Mouse (Mus musculus): Measurements from ENCODE around the gene Ypel5. TPM values are rescaled to one million over a fixed set of nuclear protein-coding genes. Genes with fewer than 3 reads are reported as not detected.

The Ypel5 gene
- polyA plus RNA-seq, 1 experiment, result 23.9 TPM

DNA sequence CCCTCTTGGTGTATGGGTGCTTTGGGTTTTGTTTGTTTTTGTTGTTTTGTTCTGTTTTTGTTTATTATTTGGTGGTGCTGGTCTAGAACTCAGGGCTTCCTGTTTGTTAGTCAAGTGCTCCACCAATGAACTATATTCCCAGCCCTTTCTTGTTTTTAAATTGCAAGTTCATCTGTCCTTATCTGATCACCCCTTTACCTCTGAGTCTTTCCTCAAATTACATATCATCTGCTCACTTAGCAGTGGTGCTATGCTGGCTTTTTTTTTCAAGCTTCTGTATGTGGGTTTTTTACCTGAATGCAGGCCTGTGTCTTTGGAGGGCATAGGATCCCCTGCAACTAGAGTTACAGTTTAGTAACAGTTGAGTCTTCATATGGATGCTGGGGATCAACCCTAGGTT, 9.3 kb downstream of the Ypel5 start:
- peaks cover under 1% of the 10 kb centered on the region for H3K79me2 ChIP-seq (ENCODE audit: control insufficient read depth, insufficient read depth)
- TF ChIP-seq TCF3 (IDR thresholded peaks at IDR 0.05; ENCODE audit: insufficient read length, low read depth) (no peak), E2F4 (IDR thresholded peaks at IDR 0.05; ENCODE audit: insufficient read depth) (no peak), TCF12 (IDR thresholded peaks at IDR 0.05; ENCODE audit: insufficient read depth, poor library complexity, severe bottlenecking) (no peak), MAX (IDR thresholded peaks at IDR 0.05; ENCODE audit: low read depth) (no peak), POLR2A (IDR thresholded peaks at IDR 0.05; ENCODE audit: insufficient read length, low read depth) (no peak)
- peaks cover 15% of the 10 kb centered on the region for H3K36me3 ChIP-seq (ENCODE audit: control insufficient read depth, insufficient read depth)
- H3K4me3 ChIP-seq, result no peak overlapping the region
- no peak overlapping the region for H3ac ChIP-seq (ENCODE audit: control insufficient read depth, insufficient read length)
- H3K4me2 ChIP-seq (ENCODE audit: low read depth), result no peak overlapping the region
- no peaks in the 10 kb centered on the region for H3K27me3 ChIP-seq (ENCODE audit: control insufficient read depth, insufficient read depth, insufficient read length)

DNA sequence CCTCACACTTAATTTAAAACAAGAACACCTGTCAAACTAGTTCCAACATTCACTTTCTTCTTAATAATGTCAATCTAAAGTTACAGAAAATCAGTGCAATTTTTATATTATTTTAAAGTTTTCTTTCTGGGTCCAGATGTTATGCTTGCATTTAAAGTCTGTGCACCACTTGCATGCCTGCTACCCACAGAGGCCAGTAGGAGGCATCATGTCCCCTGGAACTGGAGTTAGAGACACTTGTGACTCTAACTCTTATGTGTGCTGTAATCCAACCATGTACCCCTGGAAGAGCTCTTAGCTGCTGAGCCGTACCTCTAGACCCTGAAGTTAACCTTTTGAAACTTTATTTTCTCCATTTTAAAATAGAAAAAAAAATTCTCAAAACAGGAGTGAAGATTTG, 19.0 kb downstream of the Ypel5 start:
- Histone ChIP-seq H3K79me2 (ENCODE audit: control insufficient read depth, insufficient read depth) (no peaks in the 10 kb centered on the region), H3ac (ENCODE audit: control insufficient read depth, insufficient read length) (no peak overlapping the region), H3K27me3 (ENCODE audit: control insufficient read depth, insufficient read depth, insufficient read length) (no peaks in the 10 kb centered on the region)

DNA sequence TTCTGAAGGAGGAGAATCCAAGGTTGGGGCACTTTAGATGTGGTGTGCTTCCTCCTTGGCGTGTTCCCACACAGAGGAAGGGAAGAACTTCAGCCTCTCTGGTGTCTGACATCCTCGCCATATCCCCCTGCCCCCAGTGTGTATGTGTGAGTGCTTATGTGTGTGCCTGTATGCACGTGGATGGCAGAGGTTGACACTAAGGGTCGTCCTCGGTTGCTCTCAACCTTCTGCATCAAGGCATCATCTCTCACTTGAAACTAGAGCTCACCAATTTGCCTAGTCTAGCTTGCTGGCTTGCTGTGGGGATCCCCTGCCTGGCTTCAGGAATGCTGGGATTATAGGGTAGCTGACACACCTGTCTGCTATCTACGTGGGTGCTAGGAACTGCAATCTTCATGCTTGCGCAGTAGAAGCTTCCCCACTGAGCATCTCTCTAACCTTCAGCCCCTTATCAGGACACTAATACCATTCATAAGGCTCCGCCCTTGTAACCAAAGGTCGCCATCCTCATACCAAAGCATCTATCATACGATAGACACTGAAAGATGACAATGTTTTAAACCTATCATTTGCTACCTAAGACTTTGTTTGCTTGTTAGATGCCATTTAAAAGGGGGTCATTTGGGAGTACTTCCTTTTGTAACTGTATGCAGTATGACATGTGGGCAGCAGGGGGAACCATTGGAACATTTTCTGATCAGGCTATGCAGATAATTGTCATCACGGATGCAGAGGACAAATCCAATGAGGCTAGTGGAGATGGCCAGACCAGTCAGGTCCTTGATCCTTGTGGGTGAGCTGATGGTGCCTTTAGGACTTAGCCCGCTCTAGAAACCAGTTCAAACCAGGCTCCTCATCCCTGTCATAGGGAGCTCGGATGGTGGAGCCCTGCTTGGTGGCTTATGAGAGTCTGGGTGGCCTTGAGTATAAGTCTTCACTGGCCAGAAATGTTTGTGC, 21.7 kb downstream of the Ypel5 start:
- no peak overlapping the region for H3K4me2 ChIP-seq (ENCODE audit: low read depth)
- no peak overlapping the region for H3ac ChIP-seq (ENCODE audit: control insufficient read depth, insufficient read length)
- no peaks in the 10 kb centered on the region for H3K36me3 ChIP-seq (ENCODE audit: control insufficient read depth, insufficient read depth)
- TF ChIP-seq POLR2A (IDR thresholded peaks at IDR 0.05; ENCODE audit: insufficient read length, low read depth) (no peak), TCF3 (IDR thresholded peaks at IDR 0.05; ENCODE audit: insufficient read length, low read depth) (no peak), CEBPB (IDR thresholded peaks at IDR 0.05; ENCODE audit: insufficient read depth, poor library complexity, severe bottlenecking) (no peak), MAX (IDR thresholded peaks at IDR 0.05; ENCODE audit: low read depth) (no peak), POLR2AphosphoS2 (IDR thresholded peaks at IDR 0.05; ENCODE audit: insufficient read length, low read depth) (peak; percentile 59), MYOG (IDR thresholded peaks at IDR 0.05; ENCODE audit: control insufficient read depth in 1 of 3, insufficient read depth in 1 of 3, insufficient read length in 2 of 3, low read depth in 2 of 3) (no peak)
- no peaks in the 10 kb centered on the region for H3K79me2 ChIP-seq (ENCODE audit: control insufficient read depth, insufficient read depth)
- no peaks in the 10 kb centered on the region for H3K27me3 ChIP-seq (ENCODE audit: control insufficient read depth, insufficient read depth, insufficient read length)
- no peak overlapping the region for H3K4me3 ChIP-seq

More for the DNA sequence above, 19.0 kb downstream of the Ypel5 start:
- TF ChIP-seq MYOG (IDR thresholded peaks at IDR 0.05; ENCODE audit: control insufficient read depth in 1 of 3, insufficient read depth in 1 of 3, insufficient read length in 2 of 3, low read depth in 2 of 3) (no peak), POLR2A (IDR thresholded peaks at IDR 0.05; ENCODE audit: insufficient read length, low read depth) (no peak), MYOD1 (IDR thresholded peaks at IDR 0.05; ENCODE audit: control insufficient read depth in 1 of 3, insufficient read length in 2 of 3, low read depth in 2 of 3) (no peak)
- peaks cover 4% of the 10 kb centered on the region for H3K36me3 ChIP-seq (ENCODE audit: control insufficient read depth, insufficient read depth)
- H3K4me2 ChIP-seq (ENCODE audit: low read depth), result no peak overlapping the region
- H3K4me3 ChIP-seq, result no peak overlapping the region

DNA sequence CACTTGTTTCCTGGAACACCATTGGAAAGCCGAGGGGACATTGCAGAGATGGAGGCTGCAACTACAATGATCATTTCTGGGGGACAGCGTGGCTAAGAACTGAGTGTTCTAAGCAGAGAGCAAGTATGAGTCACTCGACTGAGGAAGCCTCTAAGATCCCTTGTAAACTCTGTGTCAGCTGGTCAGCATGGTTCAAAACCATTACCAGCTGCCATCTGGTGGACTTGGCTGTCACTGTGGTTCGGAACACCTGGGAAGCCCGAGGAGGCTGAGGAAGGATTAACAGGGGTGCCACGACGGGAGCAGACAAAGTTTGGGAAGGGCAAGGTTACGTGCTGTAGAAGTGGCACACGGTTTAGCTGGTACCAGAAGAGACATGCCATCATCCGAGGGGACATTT, 27.0 kb downstream of the Ypel5 start:
- no peaks in the 10 kb centered on the region for H3K36me3 ChIP-seq (ENCODE audit: control insufficient read depth, insufficient read depth)
- no peaks in the 10 kb centered on the region for H3K27me3 ChIP-seq (ENCODE audit: control insufficient read depth, insufficient read depth, insufficient read length)
- no peak overlapping the region for H3ac ChIP-seq (ENCODE audit: control insufficient read depth, insufficient read length)
- TF ChIP-seq SRF (IDR thresholded peaks at IDR 0.05; ENCODE audit: control insufficient read depth, insufficient read length, low read depth), result no peak
- peak in 2 of 3 experiments; percentile 47 to 57 for TF ChIP-seq MYOG (IDR thresholded peaks at IDR 0.05; ENCODE audit: control insufficient read depth in 1 of 3, insufficient read depth in 1 of 3, insufficient read length in 2 of 3, low read depth in 2 of 3)
- TF ChIP-seq TCF12 (IDR thresholded peaks at IDR 0.05; ENCODE audit: insufficient read depth, poor library complexity, severe bottlenecking), result peak; percentile 2
- TF ChIP-seq MYOD1 (IDR thresholded peaks at IDR 0.05; ENCODE audit: control insufficient read depth in 1 of 3, insufficient read length in 2 of 3, low read depth in 2 of 3), result peak in 2 of 3 experiments; percentile 38 to 71
- peak overlapping the region; percentile 36 for H3K4me2 ChIP-seq (ENCODE audit: low read depth)
- H3K4me3 ChIP-seq, result no peak overlapping the region
- no peaks in the 10 kb centered on the region for H3K79me2 ChIP-seq (ENCODE audit: control insufficient read depth, insufficient read depth)

DNA sequence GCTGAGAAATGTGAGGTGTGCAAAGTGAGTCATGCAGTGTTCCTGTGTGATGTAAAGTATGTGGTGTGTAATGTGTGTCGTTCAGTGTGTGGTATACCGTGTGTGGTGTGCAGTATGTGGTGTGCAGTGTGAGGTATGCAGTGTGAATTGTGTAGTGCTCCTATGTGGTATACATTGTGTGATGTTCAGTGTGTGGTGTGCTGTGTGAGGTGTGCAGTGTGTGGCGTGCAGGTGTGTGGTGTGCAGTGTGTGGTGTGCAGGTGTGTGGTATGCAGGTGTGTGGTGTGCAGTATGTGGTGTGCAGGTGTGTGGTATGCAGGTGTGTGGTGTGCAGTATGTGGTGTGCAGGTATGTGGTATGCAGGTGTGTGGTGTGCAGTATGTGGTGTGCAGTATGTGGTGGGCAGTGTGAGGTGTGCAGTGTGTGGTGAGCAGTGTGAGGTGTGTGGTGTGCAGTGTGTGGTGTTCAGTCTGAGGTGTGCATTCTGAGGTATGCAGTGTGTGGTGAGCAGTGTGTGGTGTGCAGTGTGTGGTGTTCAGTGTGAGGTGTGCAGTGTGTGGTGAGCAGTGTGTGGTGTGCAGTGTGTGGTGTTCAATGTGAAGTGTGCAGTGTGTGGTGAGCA, 30.5 kb downstream of the Ypel5 start:
- Histone ChIP-seq H3K27me3 (ENCODE audit: control insufficient read depth, insufficient read depth, insufficient read length) (no peaks in the 10 kb centered on the region), H3K36me3 (ENCODE audit: control insufficient read depth, insufficient read depth) (no peaks in the 10 kb centered on the region), H3ac (ENCODE audit: control insufficient read depth, insufficient read length) (no peak overlapping the region), H3K4me2 (ENCODE audit: low read depth) (no peak overlapping the region), H3K79me2 (ENCODE audit: control insufficient read depth, insufficient read depth) (no peaks in the 10 kb centered on the region), H3K4me3 (no peak overlapping the region)
- TF ChIP-seq MYOG (IDR thresholded peaks at IDR 0.05; ENCODE audit: control insufficient read depth in 1 of 3, insufficient read depth in 1 of 3, insufficient read length in 2 of 3, low read depth in 2 of 3), result no peak
- TF ChIP-seq TCF12 (IDR thresholded peaks at IDR 0.05; ENCODE audit: insufficient read depth, poor library complexity, severe bottlenecking), result no peak
- no peak for TF ChIP-seq POLR2AphosphoS2 (IDR thresholded peaks at IDR 0.05; ENCODE audit: insufficient read length, low read depth)
- TF ChIP-seq E2F4 (IDR thresholded peaks at IDR 0.05; ENCODE audit: insufficient read depth), result no peak
- TF ChIP-seq TCF3 (IDR thresholded peaks at IDR 0.05; ENCODE audit: insufficient read length, low read depth), result no peak
- no peak for TF ChIP-seq MAX (IDR thresholded peaks at IDR 0.05; ENCODE audit: low read depth)
- no peak for TF ChIP-seq SRF (IDR thresholded peaks at IDR 0.05; ENCODE audit: control insufficient read depth, insufficient read length, low read depth)
- no peak for TF ChIP-seq CEBPB (IDR thresholded peaks at IDR 0.05; ENCODE audit: insufficient read depth, poor library complexity, severe bottlenecking)
- no peak for TF ChIP-seq REST (IDR thresholded peaks at IDR 0.05; ENCODE audit: insufficient read depth, insufficient read length)
- TF ChIP-seq MYOD1 (IDR thresholded peaks at IDR 0.05; ENCODE audit: control insufficient read depth in 1 of 3, insufficient read length in 2 of 3, low read depth in 2 of 3), result no peak
- TF ChIP-seq POLR2A (IDR thresholded peaks at IDR 0.05; ENCODE audit: insufficient read length, low read depth), result no peak
